Mouse (Mus musculus): Measurements from ENCODE around the gene Ube2cbp. TPM values are rescaled to one million over a fixed set of nuclear protein-coding genes. Genes with fewer than 3 reads are reported as not detected.
A peak's percentile ranks its signal among the peaks of the same experiment; 100 is the strongest.

Gene Ube2cbp
- polyA plus RNA-seq, 1 experiment from 2014 or later = 7.8 TPM

- Histone ChIP-seq H3K27ac (no peak overlapping the region), H3K4me1 (peaks cover 11% of the 10 kb centered on the region), H3K9me3 (no peaks in the 10 kb centered on the region), H3K27me3 (replicated peaks) (no peaks in the 10 kb centered on the region), H3K4me3 (no peak overlapping the region), H3K4me2 (no peak overlapping the region), H3K36me3 (replicated peaks) (no peaks in the 10 kb centered on the region), H3K9ac (no peak overlapping the region)
- ATAC-seq (replicated peaks) = no peak
- WGBS = 84% methylated on average over 3 of the region's 3 CpGs
These were observed 11.1 kb downstream of the Ube2cbp start for GRCm38 (mm10) chr9:86453626-86454025.

- 1% methylated on average over 13 of the region's 13 CpGs for WGBS
- peak overlapping the region; percentile 51 for H3K4me2 ChIP-seq
- no peaks in the 10 kb centered on the region for H3K36me3 ChIP-seq (replicated peaks)
- H3K4me1 ChIP-seq = peaks cover 12% of the 10 kb centered on the region
- no peaks in the 10 kb centered on the region; the same call in 1 of the 2 replicates for H3K27me3 ChIP-seq (replicated peaks)
- peak overlapping the region; percentile 22; the same call in 1 of the 2 replicates for H3K4me3 ChIP-seq
- no peak overlapping the region for H3K9ac ChIP-seq
- ATAC-seq (replicated peaks) = peak; percentile 90
- H3K9me3 ChIP-seq = no peaks in the 10 kb centered on the region
- H3K27ac ChIP-seq = no peak overlapping the region
These were observed 13.1 kb downstream of the Ube2cbp start for GRCm38 (mm10) chr9:86451617-86452016.

- 35% methylated on average over 6 of the region's 6 CpGs for WGBS
- Histone ChIP-seq H3K4me2 (no peak overlapping the region), H3K27me3 (replicated peaks) (no peaks in the 10 kb centered on the region; the same call in 1 of the 2 replicates), H3K4me1 (peaks cover 12% of the 10 kb centered on the region), H3K9ac (no peak overlapping the region), H3K9me3 (no peaks in the 10 kb centered on the region), H3K36me3 (replicated peaks) (no peaks in the 10 kb centered on the region), H3K27ac (no peak overlapping the region), H3K4me3 (no peak overlapping the region)
- ATAC-seq (replicated peaks) = peak; percentile 43; the same call in 1 of the 2 replicates
These were observed 13.7 kb downstream of the Ube2cbp start for GRCm38 (mm10) chr9:86451094-86451493.

- Histone ChIP-seq H3K36me3 (replicated peaks) (no peaks in the 10 kb centered on the region), H3K4me2 (peak overlapping the region; percentile 35), H3K27me3 (replicated peaks) (no peaks in the 10 kb centered on the region; the same call in 1 of the 2 replicates), H3K9ac (no peak overlapping the region), H3K4me1 (peaks cover 12% of the 10 kb centered on the region), H3K27ac (no peak overlapping the region), H3K4me3 (no peak overlapping the region), H3K9me3 (no peaks in the 10 kb centered on the region)
- ATAC-seq (replicated peaks) = peak; percentile 73
- 5% methylated on average over 11 of the region's 11 CpGs for WGBS
These were observed 15.2 kb downstream of the Ube2cbp start for GRCm38 (mm10) chr9:86449581-86449980.

- 93% methylated on average over 8 of the region's 8 CpGs for WGBS
- no peaks in the 10 kb centered on the region for H3K36me3 ChIP-seq (replicated peaks)
- no peak overlapping the region for H3K9ac ChIP-seq
- no peak for ATAC-seq (replicated peaks)
- no peak overlapping the region for H3K4me2 ChIP-seq
- H3K4me1 ChIP-seq = peaks cover 12% of the 10 kb centered on the region
- H3K27me3 ChIP-seq (replicated peaks) = no peaks in the 10 kb centered on the region; the same call in 1 of the 2 replicates
- no peak overlapping the region for H3K4me3 ChIP-seq
- H3K27ac ChIP-seq = no peak overlapping the region
- no peaks in the 10 kb centered on the region for H3K9me3 ChIP-seq
These were observed 17.3 kb downstream of the Ube2cbp start for GRCm38 (mm10) chr9:86447431-86447830.

- ATAC-seq (replicated peaks) = no peak
- Histone ChIP-seq H3K4me3 (no peak overlapping the region), H3K4me1 (peaks cover 12% of the 10 kb centered on the region), H3K4me2 (no peak overlapping the region), H3K27me3 (replicated peaks) (no peaks in the 10 kb centered on the region; the same call in 1 of the 2 replicates), H3K9me3 (no peaks in the 10 kb centered on the region), H3K27ac (no peak overlapping the region), H3K36me3 (replicated peaks) (no peaks in the 10 kb centered on the region), H3K9ac (no peak overlapping the region)
- 87% methylated on average over 7 of the region's 7 CpGs for WGBS
These were observed 17.9 kb downstream of the Ube2cbp start for GRCm38 (mm10) chr9:86446847-86447246.

- Histone ChIP-seq H3K27ac (0 out of 2 replicates have a peak overlapping the region, but pooled peaks have one; percentile 31), H3K4me1 (0 out of 2 replicates have a peak, but pooled peaks cover 4% of the 10 kb centered on the region), H3K4me2 (no peak overlapping the region), H3K4me3 (no peak overlapping the region), H3K27me3 (replicated peaks) (no peaks in the 10 kb centered on the region), H3K36me3 (replicated peaks) (no peaks in the 10 kb centered on the region), H3K9me3 (no peaks in the 10 kb centered on the region), H3K9ac (no peak overlapping the region)
- peak; percentile 77 for ATAC-seq (replicated peaks)
- WGBS = 72% methylated on average over 4 of the region's 4 CpGs
These were observed 22.5 kb downstream of the Ube2cbp start for GRCm38 (mm10) chr9:86442248-86442647.

GRCm38 (mm10) chr9:86438337-86439009, 26.3 kb downstream of the Ube2cbp start:
- Histone ChIP-seq H3K9me3 (no peaks in the 10 kb centered on the region), H3K27ac (no peak overlapping the region), H3K4me2 (no peak overlapping the region), H3K27me3 (replicated peaks) (no peaks in the 10 kb centered on the region), H3K4me3 (no peak overlapping the region), H3K4me1 (0 out of 2 replicates have a peak, but pooled peaks cover 4% of the 10 kb centered on the region), H3K9ac (no peak overlapping the region), H3K36me3 (replicated peaks) (no peaks in the 10 kb centered on the region)
- ATAC-seq (replicated peaks) = peak; percentile 58; the same call in 1 of the 2 replicates
- 30% methylated on average over 11 of the region's 11 CpGs for WGBS

- H3K36me3 ChIP-seq (replicated peaks) = no peaks in the 10 kb centered on the region
- ATAC-seq (replicated peaks) = no peak
- H3K4me3 ChIP-seq = no peak overlapping the region
- no peaks in the 10 kb centered on the region for H3K27me3 ChIP-seq (replicated peaks)
- 91% methylated on average over 8 of the region's 8 CpGs for WGBS
- H3K9me3 ChIP-seq = no peaks in the 10 kb centered on the region
- H3K4me2 ChIP-seq = no peak overlapping the region
- H3K27ac ChIP-seq = no peak overlapping the region
- H3K9ac ChIP-seq = no peak overlapping the region
- H3K4me1 ChIP-seq = 0 out of 2 replicates have a peak, but pooled peaks cover 4% of the 10 kb centered on the region
These were observed 28.1 kb downstream of the Ube2cbp start for GRCm38 (mm10) chr9:86436608-86437007.

- ATAC-seq (replicated peaks) = no peak
- 93% methylated on average over 3 of the region's 3 CpGs for WGBS
These were observed 29.2 kb downstream of the Ube2cbp start for GRCm38 (mm10) chr9:86435510-86435909.

GRCm38 (mm10) chr9:86423331-86423730, 41.4 kb downstream of the Ube2cbp start:
- Histone ChIP-seq H3K27me3 (replicated peaks) (no peaks in the 10 kb centered on the region), H3K4me3 (no peak overlapping the region), H3K4me1 (no peaks in the 10 kb centered on the region), H3K36me3 (replicated peaks) (no peaks in the 10 kb centered on the region), H3K9me3 (no peaks in the 10 kb centered on the region), H3K27ac (no peak overlapping the region), H3K9ac (no peak overlapping the region), H3K4me2 (no peak overlapping the region)
- WGBS = 90% methylated on average over 4 of the region's 4 CpGs
- no peak for ATAC-seq (replicated peaks)

More at GRCm38 (mm10) chr9:86435510-86435909, 29.2 kb downstream of the Ube2cbp start:
- Histone ChIP-seq H3K27me3 (replicated peaks) (no peaks in the 10 kb centered on the region), H3K4me2 (no peak overlapping the region), H3K9me3 (no peaks in the 10 kb centered on the region), H3K4me3 (no peak overlapping the region), H3K4me1 (0 out of 2 replicates have a peak, but pooled peaks cover 4% of the 10 kb centered on the region), H3K36me3 (replicated peaks) (no peaks in the 10 kb centered on the region), H3K9ac (no peak overlapping the region), H3K27ac (no peak overlapping the region)

GRCm38 (mm10) chr9:86419366-86419765, 45.4 kb downstream of the Ube2cbp start:
- Histone ChIP-seq H3K9me3 (no peaks in the 10 kb centered on the region), H3K4me2 (no peak overlapping the region), H3K36me3 (replicated peaks) (no peaks in the 10 kb centered on the region), H3K4me1 (no peaks in the 10 kb centered on the region), H3K27me3 (replicated peaks) (no peaks in the 10 kb centered on the region), H3K9ac (no peak overlapping the region), H3K4me3 (no peak overlapping the region), H3K27ac (no peak overlapping the region)
- ATAC-seq (replicated peaks) = no peak
- WGBS = 94% methylated on average over 6 of the region's 6 CpGs

GRCm38 (mm10) chr9:86417971-86418370, 46.8 kb downstream of the Ube2cbp start:
- WGBS = 96% methylated on average over 1 of the region's 1 CpGs
- Histone ChIP-seq H3K4me3 (no peak overlapping the region), H3K9me3 (no peaks in the 10 kb centered on the region)

More at GRCm38 (mm10) chr9:86417971-86418370, 46.8 kb downstream of the Ube2cbp start:
- H3K27me3 ChIP-seq (replicated peaks) = no peaks in the 10 kb centered on the region
- ATAC-seq (replicated peaks) = no peak
- no peak overlapping the region for H3K27ac ChIP-seq
- no peaks in the 10 kb centered on the region for H3K36me3 ChIP-seq (replicated peaks)
- no peak overlapping the region for H3K9ac ChIP-seq
- no peaks in the 10 kb centered on the region for H3K4me1 ChIP-seq
- H3K4me2 ChIP-seq = no peak overlapping the region
